Mouse (Mus musculus) intestine, embryonic 16.5 days (tissue): ENCODE measurements around the gene Apobec2. TPM values are rescaled to one million over a fixed set of nuclear protein-coding genes. Genes with fewer than 3 reads are reported as not detected.

Experiments
- ATAC-seq: fragments of 200-750 bp; cut with Nextera tagmentation; 2 replicates; pipeline ENCODE4 v1.8.0; 2017; ENCODE audit warnings: moderate TSS enrichment, moderate library complexity
- H3K27ac ChIP-seq: fragments of 300-500 bp; sonication (generic); 2 replicates; pipeline ENCODE4 v1.5.1; 2014; ENCODE audit warnings: mild to moderate bottlenecking, low read length
- H3K27me3 ChIP-seq: fragments of 300-500 bp; sonication (generic); replicated peaks from 2 replicates; pipeline ENCODE4 v1.6.1; 2014; ENCODE audit warnings: low read length, control low read depth, mixed read lengths; ENCODE audit not compliant: control insufficient read depth, insufficient read depth
- H3K36me3 ChIP-seq: fragments of 300-500 bp; sonication (generic); 2 replicates; pipeline ENCODE4 v1.6.1; 2014; ENCODE audit warnings: low read length, control low read depth; ENCODE audit not compliant: control insufficient read depth, insufficient read depth
- H3K4me1 ChIP-seq: fragments of 300-500 bp; sonication (generic); 2 replicates; pipeline ENCODE4 v1.6.1; 2014; ENCODE audit warnings: low read length, control low read depth, mixed read lengths; ENCODE audit not compliant: control insufficient read depth, insufficient read depth
- H3K4me2 ChIP-seq: fragments of 300-500 bp; sonication (generic); 2 replicates; pipeline ENCODE4 v1.6.1; 2014; ENCODE audit warnings: low read depth, low read length, control low read depth
- H3K4me3 ChIP-seq: fragments of 300-500 bp; sonication (generic); 2 replicates; pipeline ENCODE4 v1.5.1; 2014; ENCODE audit warnings: mild to moderate bottlenecking, low read length
- H3K9ac ChIP-seq: fragments of 300-500 bp; sonication (generic); 2 replicates; pipeline ENCODE4 v1.6.1; 2014; ENCODE audit warnings: low read depth, low read length
- H3K9me3 ChIP-seq: fragments of 300-500 bp; sonication (generic); 2 replicates; pipeline ENCODE4 v1.6.1; 2016; ENCODE audit warnings: low read length, control low read depth; ENCODE audit not compliant: control insufficient read depth
- WGBS: fragments of 180-500 bp; shearing (Covaris S2); extraction: QIAGEN DNeasy Blood & Tissue Kit; methylation state at CpG from one replicate; pipeline ENCODE4 v1.1.7; 2014; 5-methylcytosine and 5-hydroxymethylcytosine counted together
- polyA plus RNA-seq: library from polyadenylated mRNA; unstranded; fragments of >200 nt; fragmentation: Nextera tagmentation; extraction: Ambion mirVana; gene quantifications from 2 replicates; pipeline ENCODE4 v1.2.1, GENCODE M21; 2015

Gene Apobec2
- polyA plus RNA-seq, 1 experiment from 2014 or later: 5.4 TPM

GRCm38 (mm10) chr17:48376102-48376501, 56.6 kb downstream of the Apobec2 start:
- Histone ChIP-seq H3K9me3 (no peaks in the 10 kb centered on the region), H3K4me2 (no peak overlapping the region), H3K4me1 (no peaks in the 10 kb centered on the region), H3K4me3 (no peak overlapping the region), H3K36me3 (no peaks in the 10 kb centered on the region), H3K27ac (no peak overlapping the region), H3K9ac (no peak overlapping the region), H3K27me3 (no peaks in the 10 kb centered on the region)
- 96% methylated on average over 1 of the region's 1 CpGs for WGBS
- ATAC-seq: no peak

DNA sequence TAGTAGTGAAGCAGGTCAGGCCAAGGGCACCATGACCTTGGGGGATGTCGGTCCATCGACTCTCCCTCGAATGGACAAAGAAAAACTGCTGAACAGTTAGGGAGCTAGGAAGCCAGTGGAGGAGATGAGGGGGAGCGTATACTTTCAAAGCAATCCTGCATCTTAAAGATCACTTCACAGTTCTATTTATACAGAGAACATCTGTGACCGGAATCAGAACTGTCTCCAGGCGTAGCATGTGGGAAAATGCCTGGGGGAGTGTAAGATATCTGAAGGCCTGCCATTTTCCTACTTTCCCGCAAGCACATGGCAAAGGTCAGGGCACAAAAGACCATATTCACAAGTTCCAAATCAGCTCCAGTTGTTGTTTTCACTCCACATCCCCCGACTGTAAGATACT, 59.7 kb downstream of the Apobec2 start:
- ATAC-seq: no peak
- 75% methylated on average over 8 of the region's 8 CpGs for WGBS
- Histone ChIP-seq H3K4me1 (no peaks in the 10 kb centered on the region), H3K27me3 (no peaks in the 10 kb centered on the region), H3K36me3 (no peaks in the 10 kb centered on the region), H3K9ac (no peak overlapping the region), H3K9me3 (no peaks in the 10 kb centered on the region), H3K4me3 (no peak overlapping the region), H3K27ac (no peak overlapping the region), H3K4me2 (no peak overlapping the region)

- H3K27ac ChIP-seq: no peak overlapping the region
- H3K9ac ChIP-seq: no peak overlapping the region
- H3K4me3 ChIP-seq: no peak overlapping the region
- no peaks in the 10 kb centered on the region for H3K36me3 ChIP-seq
- H3K9me3 ChIP-seq: no peaks in the 10 kb centered on the region
- no peak for ATAC-seq
- no peaks in the 10 kb centered on the region for H3K27me3 ChIP-seq
- H3K4me2 ChIP-seq: no peak overlapping the region
- no peaks in the 10 kb centered on the region for H3K4me1 ChIP-seq
Observed at GRCm38 (mm10) chr17:48371621-48372020, 61.1 kb downstream of the Apobec2 start.

Other genes starting within 250 kb of the Apobec2 start
- gene Trem1, start 200.2 kb downstream of the Apobec2 start, polyA plus RNA-seq: 0.56 and 0.72 TPM in 2 replicates
- gene Trem3, start 185.2 kb downstream of the Apobec2 start, polyA plus RNA-seq: 0.37 and 0.57 TPM in 2 replicates
- 4.0 and 5.8 TPM in 2 replicates for gene Treml4, start 168.6 kb downstream of the Apobec2 start, polyA plus RNA-seq
- gene Treml2, start 133.4 kb downstream of the Apobec2 start, polyA plus RNA-seq: 0.27 and 0.37 TPM in 2 replicates
- gene B430306N03Rik, start 116.8 kb downstream of the Apobec2 start, polyA plus RNA-seq: 0.44 and 0.59 TPM in 2 replicates
- gene Trem2, start 86.5 kb downstream of the Apobec2 start, polyA plus RNA-seq: 4.4 and 5.1 TPM in 2 replicates
- 0.44 and 0.98 TPM in 2 replicates for gene Treml1, start 73.0 kb downstream of the Apobec2 start, polyA plus RNA-seq
- 9.3 and 10.8 TPM in 2 replicates for gene Nfya, start 23.0 kb downstream of the Apobec2 start, polyA plus RNA-seq
- gene Oard1, start 22.9 kb downstream of the Apobec2 start, polyA plus RNA-seq: 62.7 and 70.6 TPM in 2 replicates
- gene Tspo2, start 18.6 kb upstream of the Apobec2 start, polyA plus RNA-seq: 4.5 and 4.7 TPM in 2 replicates
- gene Unc5cl, start 22.0 kb upstream of the Apobec2 start, polyA plus RNA-seq: 47.2 and 49.3 TPM in 2 replicates